In genomic region chr9:101251644-101252337, GRCm38 (mm10) we compare ENCODE assay signal across 8 mouse cellular contexts. TPM values are rescaled to one million over a fixed set of nuclear protein-coding genes. Genes with fewer than 3 reads are reported as not detected.
DNase-seq lines count a peak whose midpoint lies in the region; ATAC-seq lines count a peak whose summit lies in the region.

Gene Ppp2r3a, minus strand, starts transcription at chr9:101251795.

- DNase-seq in adrenal gland, adult (ENCODE audit: inconsistent age in 2 of 2, low spot score in 1 of 2): peak; percentile 98 to 100
- DNase-seq in embryo, embryonic 10 days (ENCODE audit: low spot score): peak; percentile 90
- peak; percentile 100 for DNase-seq in gastrocnemius, postnatal 10 days
- DNase-seq in induced T-regulatory cell, adult 2 months (ENCODE audit: low read depth): peak; percentile 87
- peak; percentile 91 to 92 for DNase-seq in left cerebral cortex, adult 8-10 months (ENCODE audit: low spot score in 2 of 2)
- DNase-seq in right cerebral cortex, adult 18-20 months: peak; percentile 95
- peak; percentile 99 for DNase-seq in urinary bladder, adult 2 months (ENCODE audit: low spot score)

- peak; percentile 92 for ATAC-seq in megakaryocyte, adult 5-6 weeks (ENCODE audit: poor library complexity, severe bottlenecking)

RNA-seq across cellular contexts. Expression of gene Ppp2r3a, which starts in this region (rescaled TPM):
- 100 to 1,000 TPM; 184 to 206 TPM for total RNA-seq in gastrocnemius, postnatal 10 days (2021)
- 10 to 100 TPM; 26.1 to 31.9 (median 27.8) TPM for total RNA-seq in left cerebral cortex, adult 8-10 months (2022)
- 5.6 and 7.3 TPM in 2 replicates for total RNA-seq in megakaryocyte, adult 5-6 weeks (2015)
- 3.5 and 10.9 TPM in 2 replicates for total RNA-seq in megakaryocyte, adult 5-6 weeks (2017)
- polyA plus RNA-seq in urinary bladder, adult 2 months (2012; rRNA removed): 18.9 and 23.8 TPM in 2 replicates

Comparison
In these comparisons a context has a peak if more than half of its experiments do, and no peak if none do; other contexts are left out.
1. Peak in every context shown above with its lines: DNase-seq and ATAC-seq.
2. RNA of gene Ppp2r3a (total RNA-seq): 184 to 206 TPM in gastrocnemius, postnatal 10 days; 26.1 to 31.9 TPM in left cerebral cortex, adult 8-10 months and 3.5 to 10.9 TPM in megakaryocyte, adult 5-6 weeks; every median in the first group is over 4 times any median in the second.